Mouse (Mus musculus) lung, postnatal 0 days (tissue): ENCODE measurements around the gene Fam71e2. TPM values are rescaled to one million over a fixed set of nuclear protein-coding genes. Genes with fewer than 3 reads are reported as not detected.

Source experiments
- ATAC-seq: fragments of 200-750 bp; cut with Nextera tagmentation; 2 replicates; pipeline ENCODE4 v1.8.0; 2017; ENCODE audit warnings: moderate library complexity
- DNase-seq: peaks from one replicate; pipeline ENCODE4 v3.0.0-alpha.2; 2016; ENCODE audit warnings: low spot score
- H3K27ac ChIP-seq: fragments of 300-500 bp; sonication (generic); 2 replicates; pipeline ENCODE4 v1.5.1; 2014; ENCODE audit warnings: antibody characterized with exemption, mild to moderate bottlenecking, low read length, mixed read lengths
- H3K27me3 ChIP-seq: fragments of 300-500 bp; sonication (generic); replicated peaks from 2 replicates; pipeline ENCODE4 v1.6.1; 2014; ENCODE audit warnings: low read length, mixed read lengths; ENCODE audit not compliant: insufficient read depth
- H3K36me3 ChIP-seq: fragments of 300-500 bp; sonication (generic); 2 replicates; pipeline ENCODE4 v1.6.1; 2014; ENCODE audit warnings: low read length, mixed read lengths; ENCODE audit not compliant: insufficient read depth
- H3K4me1 ChIP-seq: fragments of 300-500 bp; sonication (generic); 2 replicates; pipeline ENCODE4 v1.6.1; 2014; ENCODE audit warnings: antibody characterized with exemption, low read depth, low read length, mixed read lengths; ENCODE audit not compliant: insufficient read depth
- H3K4me2 ChIP-seq: fragments of 300-500 bp; sonication (generic); replicated peaks from 2 replicates; pipeline ENCODE4 v1.6.1; 2014; ENCODE audit warnings: low read depth, mild to moderate bottlenecking, low read length, moderate library complexity, mixed read lengths
- H3K4me3 ChIP-seq: fragments of 300-500 bp; sonication (generic); 2 replicates; pipeline ENCODE4 v1.5.1; 2014; ENCODE audit warnings: low read depth, low read length
- H3K9ac ChIP-seq: fragments of 300-500 bp; sonication (generic); replicated peaks from 2 replicates; pipeline ENCODE4 v1.6.1; 2014; ENCODE audit warnings: low read depth, mild to moderate bottlenecking
- H3K9me3 ChIP-seq: fragments of 300-500 bp; sonication (generic); 2 replicates; pipeline ENCODE4 v1.6.1; 2016; ENCODE audit warnings: low read length, mixed read lengths
- CTCF ChIP-seq: IDR thresholded peaks from 2 replicates; pipeline ENCODE4 v1.5.1; 2016; ENCODE audit warnings: antibody characterized with exemption, mild to moderate bottlenecking
- EP300 ChIP-seq: IDR thresholded peaks from 2 replicates; pipeline ENCODE4 v1.6.1; 2016; ENCODE audit warnings: antibody characterized with exemption, mild to moderate bottlenecking, control low read depth
- WGBS: fragments of 180-500 bp; shearing (Covaris S2); extraction: QIAGEN DNeasy Blood & Tissue Kit; methylation state at CpG from one replicate; pipeline ENCODE4 v1.1.7; 2014; 5-methylcytosine and 5-hydroxymethylcytosine counted together
- polyA plus RNA-seq: library from polyadenylated mRNA; unstranded; fragments of >200 nt; fragmentation: Nextera tagmentation; extraction: Ambion mirVana; gene quantifications from 2 replicates; pipeline ENCODE4 v1.2.1, GENCODE M21; 2015

Fam71e2 gene
- polyA plus RNA-seq, 1 experiment from 2014 or later, result not detected

- 69% methylated on average over 5 of the region's 5 CpGs for WGBS
- no peak for TF ChIP-seq EP300
- TF ChIP-seq CTCF, result no peak
Measured at GRCm38 (mm10) chr7:4731090-4731489, 40.0 kb downstream of the Fam71e2 start.

GRCm38 (mm10) chr7:4725169-4725568 lies 45.9 kb downstream of the Fam71e2 start, which contains the start of gene Tmem150b:
Gene Tmem150b (minus strand): TSS chr7:4725249.
- no peaks in the 10 kb centered on the region for H3K36me3 ChIP-seq
- no peak within 1 kb of the TSS for H3K27ac ChIP-seq
- peak within 1 kb of the TSS; percentile 42; the same call in 1 of the 2 replicates for H3K4me2 ChIP-seq
- H3K9ac ChIP-seq, result no peak within 1 kb of the TSS
- no peak for TF ChIP-seq EP300
- TF ChIP-seq CTCF, result no peak
- H3K27me3 ChIP-seq, result no peaks in the 10 kb centered on the region
- no peaks in the 10 kb centered on the region; the same call in 1 of the 2 replicates for H3K4me1 ChIP-seq
- H3K4me3 ChIP-seq, result no peak within 1 kb of the TSS
- H3K9me3 ChIP-seq, result no peaks in the 10 kb centered on the region
- no peak for ATAC-seq
- WGBS, result 54% methylated on average over 7 of the region's 7 CpGs
- no peak for DNase-seq

More at GRCm38 (mm10) chr7:4731090-4731489, 40.0 kb downstream of the Fam71e2 start:
- H3K36me3 ChIP-seq, result no peaks in the 10 kb centered on the region
- no peaks in the 10 kb centered on the region for H3K9me3 ChIP-seq
- H3K4me3 ChIP-seq, result no peak overlapping the region
- no peak overlapping the region for H3K9ac ChIP-seq
- H3K4me1 ChIP-seq, result no peaks in the 10 kb centered on the region
- no peak overlapping the region for H3K27ac ChIP-seq
- H3K4me2 ChIP-seq, result no peak overlapping the region
- H3K27me3 ChIP-seq, result no peaks in the 10 kb centered on the region
- no peak for ATAC-seq
- no peak for DNase-seq

DNA sequence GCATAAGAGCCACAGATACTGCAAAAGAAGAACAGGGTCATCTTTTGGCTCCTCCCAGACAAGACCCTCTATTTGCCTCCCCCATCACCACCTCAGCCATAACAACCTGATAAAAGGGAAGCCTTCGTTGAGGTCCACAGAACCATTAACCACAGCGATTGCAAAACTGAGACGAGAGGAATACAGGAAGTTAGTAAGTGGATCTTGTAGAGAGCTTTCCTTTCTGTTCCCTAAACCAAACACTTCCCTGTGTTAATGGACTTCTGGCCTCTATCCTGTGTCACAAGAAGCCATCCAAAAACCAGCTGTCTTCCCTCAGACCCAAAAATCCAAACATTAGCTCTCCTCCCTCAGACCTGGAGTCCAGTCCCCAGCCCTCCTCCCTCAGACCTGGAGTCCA lies 46.7 kb downstream of the Fam71e2 start:
- Histone ChIP-seq H3K27ac (no peak overlapping the region), H3K36me3 (no peaks in the 10 kb centered on the region), H3K27me3 (no peaks in the 10 kb centered on the region), H3K4me1 (no peaks in the 10 kb centered on the region; the same call in 1 of the 2 replicates), H3K4me2 (no peak overlapping the region), H3K9ac (no peak overlapping the region), H3K9me3 (no peaks in the 10 kb centered on the region), H3K4me3 (no peak overlapping the region)
- peak; percentile 30; the same call in 1 of the 2 replicates for ATAC-seq
- TF ChIP-seq CTCF, result no peak
- no peak for TF ChIP-seq EP300
- DNase-seq, result peak; percentile 56
- WGBS, result 8% methylated on average over 3 of the region's 3 CpGs

GRCm38 (mm10) chr7:4723508-4723907 lies 47.6 kb downstream of the Fam71e2 start:
- 0 out of 2 replicates have a peak overlapping the region, but pooled peaks have one; percentile 16 for H3K9ac ChIP-seq
- TF ChIP-seq CTCF, result no peak
- no peak for TF ChIP-seq EP300
- DNase-seq (no peak), ATAC-seq (no peak)
- 40% methylated on average over 12 of the region's 12 CpGs for WGBS
- H3K27ac ChIP-seq, result no peak overlapping the region
- H3K36me3 ChIP-seq, result no peaks in the 10 kb centered on the region
- no peaks in the 10 kb centered on the region for H3K27me3 ChIP-seq
- H3K4me1 ChIP-seq, result no peaks in the 10 kb centered on the region; the same call in 1 of the 2 replicates
- H3K4me2 ChIP-seq, result peak overlapping the region; percentile 42
- H3K9me3 ChIP-seq, result no peaks in the 10 kb centered on the region
- peak overlapping the region; percentile 31; the same call in 1 of the 2 replicates for H3K4me3 ChIP-seq

GRCm38 (mm10) chr7:4719276-4719675 lies 51.8 kb downstream of the Fam71e2 start:
- WGBS, result 86% methylated on average over 3 of the region's 3 CpGs
- Histone ChIP-seq H3K27ac (no peak overlapping the region), H3K4me1 (no peaks in the 10 kb centered on the region; the same call in 1 of the 2 replicates), H3K9ac (no peak overlapping the region), H3K36me3 (no peaks in the 10 kb centered on the region), H3K4me2 (no peak overlapping the region), H3K27me3 (no peaks in the 10 kb centered on the region), H3K4me3 (no peak overlapping the region), H3K9me3 (no peaks in the 10 kb centered on the region)
- DNase-seq, result no peak
- TF ChIP-seq CTCF (no peak), EP300 (no peak)
- ATAC-seq, result no peak

DNA sequence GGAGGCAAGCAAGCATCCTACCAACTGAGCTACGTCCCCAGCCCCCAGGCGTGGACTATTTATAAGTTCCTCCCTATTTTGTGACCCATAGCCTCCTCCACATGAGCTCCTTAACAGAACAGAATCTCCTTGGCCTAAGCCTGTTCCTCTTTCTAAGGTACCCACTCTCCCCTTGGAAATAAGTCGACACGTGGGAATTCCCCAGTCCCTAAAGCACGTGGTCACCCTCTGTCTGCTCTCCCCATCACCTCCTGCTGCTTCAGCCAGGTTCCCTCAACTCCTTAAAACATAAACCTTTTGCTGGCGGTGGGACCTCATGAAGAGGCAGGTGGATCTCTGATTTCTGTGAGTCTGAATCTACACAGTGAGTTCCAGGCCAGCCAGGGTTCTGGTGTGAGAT lies 54.1 kb downstream of the Fam71e2 start:
- no peak overlapping the region for H3K4me2 ChIP-seq
- no peak overlapping the region for H3K4me3 ChIP-seq
- no peaks in the 10 kb centered on the region for H3K9me3 ChIP-seq
- H3K27ac ChIP-seq, result no peak overlapping the region
- no peaks in the 10 kb centered on the region for H3K27me3 ChIP-seq
- ATAC-seq (no peak), DNase-seq (no peak)
- no peaks in the 10 kb centered on the region for H3K4me1 ChIP-seq
- no peaks in the 10 kb centered on the region for H3K36me3 ChIP-seq
- TF ChIP-seq CTCF, result no peak
- no peak for TF ChIP-seq EP300
- WGBS, result 67% methylated on average over 6 of the region's 6 CpGs
- H3K9ac ChIP-seq, result no peak overlapping the region

DNA sequence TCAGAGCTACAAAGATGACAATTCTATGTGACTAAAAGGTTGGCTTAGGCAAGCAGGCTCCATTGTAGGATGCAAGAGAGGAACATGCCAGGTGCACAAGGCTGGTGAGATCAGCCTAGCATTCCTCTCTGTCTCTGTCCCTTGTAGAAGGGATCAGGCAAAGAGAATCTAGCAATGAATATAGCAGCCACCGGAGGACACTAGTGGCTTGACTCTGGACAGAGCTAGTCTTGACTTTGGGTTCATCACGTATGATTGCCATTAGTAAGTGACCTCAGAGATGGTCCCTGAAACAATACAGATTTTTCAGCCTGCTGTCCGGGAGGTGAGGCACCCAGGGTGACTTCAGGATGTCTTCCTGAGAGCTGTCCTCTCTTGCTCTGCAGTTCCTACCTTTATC lies 58.5 kb downstream of the Fam71e2 start:
- Histone ChIP-seq H3K27ac (no peak overlapping the region), H3K27me3 (no peaks in the 10 kb centered on the region), H3K4me3 (no peak overlapping the region), H3K4me2 (no peak overlapping the region), H3K4me1 (no peaks in the 10 kb centered on the region), H3K9me3 (no peaks in the 10 kb centered on the region), H3K9ac (no peak overlapping the region), H3K36me3 (no peaks in the 10 kb centered on the region)
- TF ChIP-seq EP300 (no peak), CTCF (peak; percentile 56)
- no peak for ATAC-seq
- peak; percentile 29 for DNase-seq
- WGBS, result 84% methylated on average over 3 of the region's 3 CpGs
